Mouse (Mus musculus): ENCODE measurements around the gene Agap1. TPM values are rescaled to one million over a fixed set of nuclear protein-coding genes. Genes with fewer than 3 reads are reported as not detected.

Gene Agap1
- total RNA-seq, 2 experiments from 2014 or later: 21.7 to 29.5 TPM

DNA sequence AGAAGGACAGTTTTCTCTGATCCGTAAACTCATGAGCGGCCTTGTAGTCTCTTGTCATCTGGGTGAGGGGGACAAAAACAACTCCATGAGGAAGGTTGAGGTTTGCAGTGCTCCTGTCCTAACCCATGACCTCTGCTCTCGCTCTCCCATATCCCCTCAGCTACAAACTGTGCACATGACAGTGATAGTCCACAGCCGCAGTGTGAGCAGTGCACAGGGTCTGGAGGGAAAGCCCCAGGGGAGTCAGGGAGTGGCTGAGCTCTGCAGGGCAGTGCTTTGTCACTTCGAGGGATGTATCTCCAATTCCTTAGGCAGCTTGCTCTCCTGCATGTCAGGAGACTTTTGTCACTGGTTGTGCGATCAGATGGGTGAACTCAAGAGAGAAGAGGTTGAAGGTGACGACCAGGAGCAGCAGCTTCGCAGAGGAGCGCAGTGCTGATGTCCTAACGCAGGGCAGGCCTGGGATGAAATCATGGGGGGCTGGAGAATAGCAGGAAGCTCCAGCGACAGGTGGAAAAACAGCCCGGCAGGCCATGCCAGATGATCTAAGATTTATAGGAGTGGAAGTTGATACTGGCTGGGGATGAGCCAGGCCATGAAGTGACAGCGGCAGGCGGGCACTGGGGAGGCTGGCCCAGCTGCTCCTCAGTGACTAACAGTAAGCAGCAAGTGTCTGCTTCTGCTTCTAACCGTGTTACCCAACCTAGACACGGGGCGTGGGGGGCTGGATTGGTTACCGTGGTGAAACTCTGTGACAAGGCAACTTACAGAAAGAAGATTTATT, 83.7 kb downstream of the Agap1 start:
- no peak for ATAC-seq (replicated peaks; ENCODE audit: low FRiP score, low TSS enrichment, poor library complexity, severe bottlenecking)

GRCm38 (mm10) chr1:89539127-89539526, 84.5 kb downstream of the Agap1 start:
- ATAC-seq (replicated peaks; ENCODE audit: low FRiP score, low TSS enrichment, poor library complexity, severe bottlenecking): no peak

DNA sequence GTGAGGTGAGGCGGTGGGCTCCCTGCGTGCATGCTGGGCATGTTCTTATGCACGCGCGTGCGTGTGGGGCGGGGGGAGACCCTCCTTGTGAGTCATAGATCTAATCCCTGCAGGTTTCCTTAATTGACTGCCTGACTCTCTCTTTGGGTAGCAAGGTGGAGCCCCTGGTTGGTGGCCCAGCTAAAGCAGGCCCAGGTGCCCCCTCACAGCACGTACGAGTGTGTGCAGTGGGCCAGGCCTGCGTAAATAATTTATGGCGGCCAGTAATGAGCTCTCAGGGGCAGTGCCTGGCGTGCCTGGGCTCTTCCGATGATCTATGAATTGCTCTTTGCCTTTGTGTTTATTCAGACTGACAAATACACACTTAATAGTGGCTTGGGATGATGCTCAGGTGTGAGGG, 86.5 kb downstream of the Agap1 start:
- ATAC-seq (replicated peaks; ENCODE audit: low FRiP score, low TSS enrichment, poor library complexity, severe bottlenecking): no peak

- no peak for ATAC-seq (replicated peaks; ENCODE audit: low FRiP score, low TSS enrichment, poor library complexity, severe bottlenecking)
These were observed 87.9 kb downstream of the Agap1 start for GRCm38 (mm10) chr1:89542464-89542863.

- peak; percentile 76 for ATAC-seq (replicated peaks; ENCODE audit: low FRiP score, low TSS enrichment, poor library complexity, severe bottlenecking)
These were observed 88.7 kb downstream of the Agap1 start for GRCm38 (mm10) chr1:89543312-89543711.

DNA sequence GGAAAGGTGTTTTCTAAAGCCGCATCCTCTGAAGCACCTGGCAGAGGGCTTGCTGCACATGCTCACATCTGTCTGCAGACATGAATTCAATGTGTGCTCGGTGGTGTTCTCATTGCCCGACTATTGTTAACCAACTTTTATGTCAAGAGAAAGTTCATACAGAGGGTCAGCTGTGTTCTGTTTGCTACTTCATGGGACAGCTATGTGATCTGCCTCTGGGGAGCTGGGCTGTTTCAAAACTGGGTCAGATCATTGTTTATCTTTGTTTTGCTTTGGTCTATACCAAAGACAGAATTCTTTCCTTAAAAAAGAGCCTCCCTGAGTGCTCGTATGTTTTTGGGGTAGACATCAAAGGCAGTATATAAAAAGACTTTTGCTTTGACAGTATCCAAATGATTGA, 89.5 kb downstream of the Agap1 start:
- no peak for ATAC-seq (replicated peaks; ENCODE audit: low FRiP score, low TSS enrichment, poor library complexity, severe bottlenecking)

DNA sequence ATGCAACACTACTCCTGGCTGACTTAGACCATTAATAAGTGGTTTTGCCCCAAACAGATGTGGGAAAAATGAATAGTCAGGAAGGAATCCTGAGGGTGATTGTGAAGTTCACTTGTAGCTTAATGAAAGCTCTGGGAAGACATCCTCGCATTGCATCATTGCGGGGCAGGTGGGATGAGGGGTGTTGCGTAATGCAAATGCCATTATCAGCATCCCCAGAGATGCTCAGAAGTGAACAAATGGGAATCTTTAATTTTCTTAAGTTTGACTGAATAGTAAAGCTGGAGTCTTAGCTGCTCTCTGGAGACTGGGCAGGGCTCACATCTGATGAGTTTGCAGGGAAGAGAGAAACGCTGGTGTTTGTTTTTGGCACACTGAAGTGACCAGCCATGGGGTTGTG, 90.5 kb downstream of the Agap1 start:
- no peak for ATAC-seq (replicated peaks; ENCODE audit: low FRiP score, low TSS enrichment, poor library complexity, severe bottlenecking)

GRCm38 (mm10) chr1:89547525-89548504, 93.2 kb downstream of the Agap1 start:
- no peak for ATAC-seq (replicated peaks; ENCODE audit: low FRiP score, low TSS enrichment, poor library complexity, severe bottlenecking)

GRCm38 (mm10) chr1:89550061-89550869, 95.7 kb downstream of the Agap1 start:
- no peak for ATAC-seq (replicated peaks; ENCODE audit: low FRiP score, low TSS enrichment, poor library complexity, severe bottlenecking)

GRCm38 (mm10) chr1:89552470-89552869, 97.9 kb downstream of the Agap1 start:
- peak; percentile 91 for ATAC-seq (replicated peaks; ENCODE audit: low FRiP score, low TSS enrichment, poor library complexity, severe bottlenecking)

DNA sequence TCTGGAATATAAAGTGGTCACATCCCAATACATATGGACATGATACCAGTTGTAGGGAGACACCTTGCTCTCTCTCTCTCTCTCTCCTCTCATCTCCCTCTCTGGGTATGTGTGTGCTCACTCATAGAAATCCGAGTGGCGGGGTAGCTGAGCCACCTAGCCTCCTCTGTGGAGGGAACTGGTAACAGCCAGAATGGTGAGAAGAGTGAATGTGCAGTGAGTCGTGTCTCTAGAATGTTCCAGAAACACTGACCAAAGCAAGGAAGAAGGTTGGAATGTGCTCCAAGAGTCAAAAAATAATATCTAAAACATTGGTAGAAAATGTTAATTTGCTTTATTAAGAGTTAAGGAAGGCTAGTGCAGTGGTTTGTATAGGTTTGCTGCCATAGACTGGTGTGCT, 99.2 kb downstream of the Agap1 start:
- no peak for ATAC-seq (replicated peaks; ENCODE audit: low FRiP score, low TSS enrichment, poor library complexity, severe bottlenecking)

- no peak for ATAC-seq (replicated peaks; ENCODE audit: low FRiP score, low TSS enrichment, poor library complexity, severe bottlenecking)
These were observed 100.6 kb downstream of the Agap1 start for GRCm38 (mm10) chr1:89554969-89555856.

- ATAC-seq (replicated peaks; ENCODE audit: low FRiP score, low TSS enrichment, poor library complexity, severe bottlenecking): no peak
These were observed 101.4 kb downstream of the Agap1 start for GRCm38 (mm10) chr1:89556006-89556405.

- no peak for ATAC-seq (replicated peaks; ENCODE audit: low FRiP score, low TSS enrichment, poor library complexity, severe bottlenecking)
These were observed 102.8 kb downstream of the Agap1 start for GRCm38 (mm10) chr1:89557401-89557800.

DNA sequence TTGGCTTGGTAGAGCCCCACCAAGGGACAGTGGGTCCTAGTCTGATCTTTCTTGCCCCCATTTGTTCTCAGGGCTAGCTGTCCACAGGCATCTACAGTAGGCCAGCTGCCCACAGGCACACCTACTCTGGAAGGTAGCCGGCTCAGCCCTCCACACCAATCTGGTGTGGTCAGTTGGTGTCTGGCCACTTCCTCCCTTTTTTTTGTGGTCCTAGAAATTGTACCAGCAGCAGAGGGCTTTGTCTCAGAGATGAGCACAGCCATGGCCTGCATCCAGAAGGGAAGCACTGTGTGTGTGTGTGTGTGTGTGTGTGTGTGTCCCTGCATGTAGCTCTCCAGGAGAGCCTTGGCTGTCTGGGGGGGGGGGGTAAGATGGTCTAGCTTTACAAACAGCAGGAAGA, 103.5 kb downstream of the Agap1 start:
- no peak for ATAC-seq (replicated peaks; ENCODE audit: low FRiP score, low TSS enrichment, poor library complexity, severe bottlenecking)

- peak; percentile 93 for ATAC-seq (replicated peaks; ENCODE audit: low FRiP score, low TSS enrichment, poor library complexity, severe bottlenecking)
These were observed 108.8 kb downstream of the Agap1 start for GRCm38 (mm10) chr1:89563399-89563798.

DNA sequence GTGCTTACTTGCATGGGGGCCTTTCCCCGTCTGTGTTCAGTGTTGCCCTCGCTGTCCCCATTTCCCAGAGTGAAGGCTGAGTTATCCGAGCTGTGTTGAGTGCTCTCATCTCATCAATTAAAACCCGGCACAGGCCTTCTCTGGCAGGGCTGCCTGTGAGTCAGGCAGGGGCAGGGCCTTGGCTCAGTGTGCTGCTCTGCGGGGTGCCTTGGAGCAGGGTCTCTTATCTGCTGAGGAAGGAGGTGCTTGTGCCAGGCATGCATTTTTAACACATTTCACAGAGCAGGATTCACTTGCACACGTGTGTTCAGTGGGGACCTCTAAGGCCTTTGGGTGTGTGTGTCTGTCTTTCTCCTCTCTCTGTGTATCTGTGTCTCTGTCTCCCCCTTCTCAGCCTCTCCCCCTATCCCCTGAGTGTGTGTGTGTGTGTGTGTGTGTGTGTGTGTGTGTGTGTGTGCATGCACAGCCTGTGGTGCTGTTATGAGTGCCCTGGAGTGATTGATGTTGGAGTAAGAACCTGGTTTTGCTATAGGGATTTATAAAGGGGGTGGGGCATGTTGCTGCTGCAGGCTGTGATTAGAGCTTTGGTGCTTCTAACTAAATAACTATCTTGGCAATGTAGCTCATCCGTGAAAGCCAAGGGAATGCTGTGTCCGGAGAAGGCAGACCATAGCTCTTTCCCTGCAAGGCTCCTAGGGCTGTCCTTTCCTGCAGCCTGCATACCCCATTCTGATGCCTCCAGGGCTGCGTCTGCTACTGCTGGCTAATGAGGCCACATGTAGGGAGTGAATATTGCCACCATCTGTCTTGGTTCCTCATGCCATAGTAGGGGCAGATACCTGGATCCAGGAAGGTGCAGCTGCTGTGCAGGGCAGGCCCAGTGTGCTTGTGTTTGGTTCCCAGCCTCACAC, 112.2 kb downstream of the Agap1 start:
- no peak for ATAC-seq (replicated peaks; ENCODE audit: low FRiP score, low TSS enrichment, poor library complexity, severe bottlenecking)
